ENCODE assay signal across 9 mouse cellular contexts in the genomic region with DNA sequence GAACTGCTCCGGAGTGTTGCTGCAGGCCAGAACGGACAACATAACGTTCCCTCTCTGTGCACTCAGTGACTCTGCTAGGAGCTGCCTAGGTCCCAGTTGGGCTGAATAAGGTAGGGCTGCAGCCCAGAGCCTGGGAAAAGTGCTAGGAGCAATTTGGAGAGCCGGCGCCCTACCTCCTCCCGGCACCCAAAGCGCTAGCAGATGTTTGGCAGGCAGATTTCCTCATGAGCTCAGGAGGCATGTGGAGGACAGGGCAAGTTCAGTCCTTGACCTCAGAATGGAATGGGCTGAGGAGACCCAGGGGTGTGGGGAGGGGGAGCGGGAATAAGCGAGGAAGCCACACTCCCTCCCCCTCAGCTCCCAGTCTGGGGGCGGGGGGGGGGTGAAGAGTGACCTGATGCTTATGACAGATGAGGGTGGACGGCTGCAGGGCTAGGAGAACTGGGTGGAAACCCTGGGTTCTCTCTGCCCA.
DNase-seq lines count a peak whose midpoint lies in the region.
"Had no signal": no experiment of that assay in that cellular context is flagged by ENCODE, and none has a peak within 500 bp of the region (broad histone marks: within the 10 kb centered on the region; RNA-seq: fewer than 3 reads in every experiment).

No protein-coding gene starts in this region.

- peak; percentile 78 for DNase-seq in NIH3T3 (ENCODE audit: low read depth)
- DNase-seq in embryo, embryonic 10.5 days (ENCODE audit: low spot score), result peak; percentile 44
- peak; percentile 51 for DNase-seq in heart, adult 8-10 months (ENCODE audit: low spot score)
- DNase-seq in kidney, postnatal 25 days, result peak; percentile 27 to 62
- DNase-seq in frontal cortex, postnatal 36 days (ENCODE audit: low spot score in 2 of 2), result no peak
- no peak for DNase-seq in cerebellum, adult 9-11 months
- no peak for DNase-seq in adrenal gland, postnatal 36 days
- DNase-seq: cerebellum, adult 9-10 months; right cerebral cortex, postnatal 25 days had no signal

Comparison
In these comparisons a context has a peak if more than half of its experiments do, and no peak if none do; other contexts are left out.
1. DNase-seq: peak in NIH3T3 (single experiment), embryo, embryonic 10.5 days (single experiment), heart, adult 8-10 months (single experiment) and kidney, postnatal 25 days (2 of 2); none in frontal cortex, postnatal 36 days (0 of 2), cerebellum, adult 9-11 months (single experiment) and adrenal gland, postnatal 36 days (0 of 2).